Mouse (Mus musculus): ENCODE measurements around the gene Tmem60. TPM values are rescaled to one million over a fixed set of nuclear protein-coding genes. Genes with fewer than 3 reads are reported as not detected.

Gene Tmem60
- polyA plus RNA-seq, 1 experiment from 2014 or later, result 60.8 TPM

- ATAC-seq (replicated peaks), result no peak
- 90% methylated on average over 1 of the region's 1 CpGs for WGBS
- no peaks in the 10 kb centered on the region for H3K36me3 ChIP-seq (replicated peaks)
- H3K27me3 ChIP-seq (replicated peaks), result no peaks in the 10 kb centered on the region
- H3K4me3 ChIP-seq, result no peak overlapping the region
- H3K9ac ChIP-seq, result no peak overlapping the region
- no peak overlapping the region for H3K4me2 ChIP-seq
- no peaks in the 10 kb centered on the region for H3K4me1 ChIP-seq
- no peak overlapping the region for H3K27ac ChIP-seq
- H3K9me3 ChIP-seq, result no peaks in the 10 kb centered on the region
Measured at GRCm38 (mm10) chr5:20873146-20873545, 8.8 kb upstream of the Tmem60 start.

GRCm38 (mm10) chr5:20876934-20877426 lies 5.0 kb upstream of the Tmem60 start:
- Histone ChIP-seq H3K4me2 (no peak overlapping the region), H3K27ac (no peak overlapping the region), H3K4me1 (peaks cover 5% of the 10 kb centered on the region), H3K9ac (no peak overlapping the region), H3K9me3 (no peaks in the 10 kb centered on the region), H3K36me3 (replicated peaks) (no peaks in the 10 kb centered on the region), H3K4me3 (no peak overlapping the region), H3K27me3 (replicated peaks) (no peaks in the 10 kb centered on the region)
- ATAC-seq (replicated peaks), result no peak
- 80% methylated on average over 1 of the region's 1 CpGs for WGBS

GRCm38 (mm10) chr5:20880386-20880785 lies 1.6 kb upstream of the Tmem60 start:
- Histone ChIP-seq H3K4me1 (peaks cover 20% of the 10 kb centered on the region), H3K27me3 (replicated peaks) (no peaks in the 10 kb centered on the region), H3K27ac (no peak overlapping the region), H3K4me3 (peak overlapping the region; percentile 95), H3K9me3 (no peaks in the 10 kb centered on the region), H3K36me3 (replicated peaks) (no peaks in the 10 kb centered on the region), H3K4me2 (peak overlapping the region; percentile 49), H3K9ac (peak overlapping the region; percentile 22; the same call in 1 of the 2 replicates)
- ATAC-seq (replicated peaks), result no peak
- 81% methylated on average over 2 of the region's 2 CpGs for WGBS

- no peak for ATAC-seq (replicated peaks)
- Histone ChIP-seq H3K27ac (peak overlapping the region; percentile 95), H3K36me3 (replicated peaks) (no peaks in the 10 kb centered on the region), H3K9ac (peak overlapping the region; percentile 65), H3K4me1 (peaks cover 20% of the 10 kb centered on the region), H3K27me3 (replicated peaks) (no peaks in the 10 kb centered on the region), H3K4me2 (peak overlapping the region; percentile 49), H3K4me3 (peak overlapping the region; percentile 95), H3K9me3 (no peaks in the 10 kb centered on the region)
- WGBS, result 1% methylated on average over 51 of the region's 64 CpGs
Measured at GRCm38 (mm10) chr5:20880797-20881775, 905 bp upstream of the Tmem60 start.

GRCm38 (mm10) chr5:20884036-20884620 lies 2.1 kb downstream of the Tmem60 start:
- H3K4me1 ChIP-seq, result peaks cover 20% of the 10 kb centered on the region
- H3K9me3 ChIP-seq, result no peaks in the 10 kb centered on the region
- 81% methylated on average over 4 of the region's 4 CpGs for WGBS
- peak overlapping the region; percentile 73 for H3K4me2 ChIP-seq
- H3K27ac ChIP-seq, result no peak overlapping the region
- H3K36me3 ChIP-seq (replicated peaks), result no peaks in the 10 kb centered on the region
- no peak overlapping the region for H3K9ac ChIP-seq
- H3K27me3 ChIP-seq (replicated peaks), result no peaks in the 10 kb centered on the region
- no peak for ATAC-seq (replicated peaks)
- H3K4me3 ChIP-seq, result no peak overlapping the region

- H3K27me3 ChIP-seq (replicated peaks), result no peaks in the 10 kb centered on the region
- no peaks in the 10 kb centered on the region for H3K9me3 ChIP-seq
- H3K4me1 ChIP-seq, result no peaks in the 10 kb centered on the region
- WGBS, result 96% methylated on average over 2 of the region's 2 CpGs
- no peak overlapping the region for H3K4me2 ChIP-seq
- ATAC-seq (replicated peaks), result no peak
- no peak overlapping the region for H3K27ac ChIP-seq
- H3K4me3 ChIP-seq, result no peak overlapping the region
- peaks cover 7% of the 10 kb centered on the region; the same call in 1 of the 2 replicates for H3K36me3 ChIP-seq (replicated peaks)
- no peak overlapping the region for H3K9ac ChIP-seq
Measured at GRCm38 (mm10) chr5:20897446-20898167, 15.6 kb downstream of the Tmem60 start.

GRCm38 (mm10) chr5:20904647-20905046 lies 22.7 kb downstream of the Tmem60 start:
- no peak overlapping the region for H3K4me2 ChIP-seq
- no peaks in the 10 kb centered on the region for H3K9me3 ChIP-seq
- no peak overlapping the region for H3K4me3 ChIP-seq
- no peak overlapping the region for H3K9ac ChIP-seq
- H3K27me3 ChIP-seq (replicated peaks), result no peaks in the 10 kb centered on the region
- no peaks in the 10 kb centered on the region for H3K36me3 ChIP-seq (replicated peaks)
- no peak overlapping the region for H3K27ac ChIP-seq
- ATAC-seq (replicated peaks), result no peak
- no peaks in the 10 kb centered on the region for H3K4me1 ChIP-seq
- WGBS, result 87% methylated on average over 2 of the region's 2 CpGs

- Histone ChIP-seq H3K36me3 (replicated peaks) (no peaks in the 10 kb centered on the region), H3K9ac (no peak overlapping the region), H3K4me2 (no peak overlapping the region), H3K27ac (no peak overlapping the region), H3K9me3 (no peaks in the 10 kb centered on the region), H3K4me1 (no peaks in the 10 kb centered on the region), H3K4me3 (no peak overlapping the region), H3K27me3 (replicated peaks) (no peaks in the 10 kb centered on the region)
- 97% methylated on average over 2 of the region's 2 CpGs for WGBS
- no peak for ATAC-seq (replicated peaks)
Measured at GRCm38 (mm10) chr5:20905437-20905836, 23.4 kb downstream of the Tmem60 start.

GRCm38 (mm10) chr5:20906191-20906590 lies 24.2 kb downstream of the Tmem60 start:
- no peak overlapping the region for H3K27ac ChIP-seq
- H3K9me3 ChIP-seq, result no peaks in the 10 kb centered on the region
- no peaks in the 10 kb centered on the region for H3K4me1 ChIP-seq
- H3K9ac ChIP-seq, result no peak overlapping the region
- no peaks in the 10 kb centered on the region for H3K36me3 ChIP-seq (replicated peaks)
- no peak overlapping the region for H3K4me2 ChIP-seq
- WGBS, result 95% methylated on average over 7 of the region's 7 CpGs
- no peaks in the 10 kb centered on the region for H3K27me3 ChIP-seq (replicated peaks)
- ATAC-seq (replicated peaks), result no peak
- H3K4me3 ChIP-seq, result no peak overlapping the region

GRCm38 (mm10) chr5:20911741-20912140 lies 29.8 kb downstream of the Tmem60 start:
- no peak overlapping the region for H3K27ac ChIP-seq
- no peak overlapping the region for H3K9ac ChIP-seq
- no peak overlapping the region for H3K4me3 ChIP-seq
- H3K4me1 ChIP-seq, result no peaks in the 10 kb centered on the region
- no peaks in the 10 kb centered on the region for H3K36me3 ChIP-seq (replicated peaks)
- ATAC-seq (replicated peaks), result no peak
- WGBS, result 82% methylated on average over 2 of the region's 2 CpGs
- H3K9me3 ChIP-seq, result no peaks in the 10 kb centered on the region
- no peak overlapping the region for H3K4me2 ChIP-seq
- no peaks in the 10 kb centered on the region for H3K27me3 ChIP-seq (replicated peaks)

- Histone ChIP-seq H3K9ac (no peak overlapping the region), H3K4me3 (no peak overlapping the region), H3K4me1 (no peaks in the 10 kb centered on the region), H3K36me3 (replicated peaks) (no peaks in the 10 kb centered on the region), H3K27me3 (replicated peaks) (no peaks in the 10 kb centered on the region), H3K4me2 (no peak overlapping the region), H3K27ac (no peak overlapping the region), H3K9me3 (no peaks in the 10 kb centered on the region)
- peak; percentile 67 for ATAC-seq (replicated peaks)
- 77% methylated on average over 11 of the region's 11 CpGs for WGBS
Measured at GRCm38 (mm10) chr5:20913372-20914275, 31.6 kb downstream of the Tmem60 start.
